Mouse (Mus musculus): ENCODE data around the gene Adarb2. TPM values are rescaled to one million over a fixed set of nuclear protein-coding genes. Genes with fewer than 3 reads are reported as not detected.

Adarb2 gene
- total RNA-seq, 2 experiments from 2014 or later: 0.07 TPM

DNA sequence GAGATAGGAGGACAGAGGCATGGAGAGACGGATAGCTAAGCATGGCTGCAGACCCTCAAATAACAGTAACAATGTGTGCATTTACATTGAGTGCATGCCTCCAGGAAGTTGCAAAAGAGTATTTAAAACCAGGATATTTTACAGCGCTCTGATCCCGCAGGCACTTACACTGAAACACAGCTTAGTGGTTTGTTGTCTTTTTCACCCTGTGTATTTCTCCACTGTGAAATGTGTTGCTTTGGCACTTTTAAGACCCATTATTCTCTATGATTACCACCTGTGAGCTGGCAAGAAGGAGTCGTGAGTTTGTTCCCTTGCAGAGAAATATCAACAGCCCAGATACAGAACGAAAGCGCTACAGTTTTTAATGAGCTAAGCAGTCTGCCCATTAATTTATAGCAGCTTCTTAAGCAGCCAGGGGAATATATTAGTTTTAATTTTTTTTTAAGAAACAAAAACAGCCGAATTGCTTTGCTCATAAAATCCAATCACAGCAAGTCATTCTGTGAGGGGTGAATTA is 167.3 kb downstream of the Adarb2 start:
- DNase-seq: no peak

DNA sequence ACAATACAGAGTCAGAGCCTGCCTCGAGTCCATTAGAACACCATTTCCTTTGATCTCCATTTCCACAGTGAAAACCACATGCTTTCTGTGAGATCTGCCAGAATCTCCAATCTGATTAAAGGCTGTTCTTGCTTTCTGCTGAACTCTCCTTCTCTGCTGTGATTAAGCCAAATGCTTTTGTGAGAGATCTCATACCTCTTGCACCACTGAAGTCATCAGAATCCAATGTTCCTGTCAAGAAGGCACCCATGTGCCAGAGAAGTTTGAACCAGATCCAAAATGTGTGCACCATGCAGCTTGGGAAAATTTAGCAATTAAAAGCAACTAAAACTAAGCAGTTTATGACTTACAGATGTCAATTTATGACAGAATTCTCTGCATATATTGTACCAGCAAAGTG is 185.9 kb downstream of the Adarb2 start:
- no peak for DNase-seq

GRCm38 (mm10) chr13:8400265-8401041 is 197.8 kb downstream of the Adarb2 start:
- DNase-seq: no peak

DNA sequence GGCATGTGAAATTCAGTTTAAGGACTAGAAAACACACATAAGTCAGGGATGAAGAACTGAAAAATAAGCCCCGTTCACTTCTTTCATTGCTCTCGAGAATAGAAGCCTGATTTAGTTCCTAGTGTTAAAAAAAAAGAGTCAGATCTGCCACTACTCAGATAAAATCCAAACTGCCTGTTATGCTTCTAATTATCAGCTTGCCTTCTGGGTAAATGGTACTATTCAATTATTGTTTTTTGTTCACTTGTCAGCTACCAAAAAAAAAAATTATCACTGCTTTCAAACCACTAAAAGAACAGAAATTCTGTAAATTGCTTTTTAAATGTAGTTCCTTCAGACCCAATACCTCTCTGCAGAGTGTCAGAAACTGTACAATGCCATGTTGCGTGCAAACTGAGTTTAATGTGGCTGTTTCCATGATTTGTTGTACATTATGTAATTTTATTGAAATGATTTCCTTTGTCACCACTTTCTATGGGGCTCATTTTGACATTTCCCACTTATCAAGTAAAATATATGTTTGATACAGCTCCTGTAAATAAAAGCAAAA is 199.7 kb downstream of the Adarb2 start:
- no peak for DNase-seq

DNA sequence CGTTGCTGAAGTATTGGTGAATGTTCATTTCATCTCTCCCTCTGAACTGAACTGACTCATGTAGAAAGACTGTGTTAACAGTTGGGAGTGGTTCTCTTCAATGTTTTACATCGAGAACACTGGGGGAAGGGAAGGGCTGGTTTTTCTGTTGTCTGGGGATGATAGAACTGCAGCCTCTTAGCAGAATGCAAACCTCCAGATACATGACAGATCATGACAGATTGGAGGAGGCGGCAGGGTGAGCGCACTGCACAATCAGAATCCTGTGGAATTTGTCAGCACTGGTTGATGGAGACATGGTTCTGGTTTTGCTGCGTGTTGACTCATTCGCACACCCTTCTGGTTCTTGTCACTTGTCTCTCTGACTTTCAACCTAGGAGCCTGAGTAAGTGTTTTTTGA is 203.4 kb downstream of the Adarb2 start:
- DNase-seq: no peak

DNA sequence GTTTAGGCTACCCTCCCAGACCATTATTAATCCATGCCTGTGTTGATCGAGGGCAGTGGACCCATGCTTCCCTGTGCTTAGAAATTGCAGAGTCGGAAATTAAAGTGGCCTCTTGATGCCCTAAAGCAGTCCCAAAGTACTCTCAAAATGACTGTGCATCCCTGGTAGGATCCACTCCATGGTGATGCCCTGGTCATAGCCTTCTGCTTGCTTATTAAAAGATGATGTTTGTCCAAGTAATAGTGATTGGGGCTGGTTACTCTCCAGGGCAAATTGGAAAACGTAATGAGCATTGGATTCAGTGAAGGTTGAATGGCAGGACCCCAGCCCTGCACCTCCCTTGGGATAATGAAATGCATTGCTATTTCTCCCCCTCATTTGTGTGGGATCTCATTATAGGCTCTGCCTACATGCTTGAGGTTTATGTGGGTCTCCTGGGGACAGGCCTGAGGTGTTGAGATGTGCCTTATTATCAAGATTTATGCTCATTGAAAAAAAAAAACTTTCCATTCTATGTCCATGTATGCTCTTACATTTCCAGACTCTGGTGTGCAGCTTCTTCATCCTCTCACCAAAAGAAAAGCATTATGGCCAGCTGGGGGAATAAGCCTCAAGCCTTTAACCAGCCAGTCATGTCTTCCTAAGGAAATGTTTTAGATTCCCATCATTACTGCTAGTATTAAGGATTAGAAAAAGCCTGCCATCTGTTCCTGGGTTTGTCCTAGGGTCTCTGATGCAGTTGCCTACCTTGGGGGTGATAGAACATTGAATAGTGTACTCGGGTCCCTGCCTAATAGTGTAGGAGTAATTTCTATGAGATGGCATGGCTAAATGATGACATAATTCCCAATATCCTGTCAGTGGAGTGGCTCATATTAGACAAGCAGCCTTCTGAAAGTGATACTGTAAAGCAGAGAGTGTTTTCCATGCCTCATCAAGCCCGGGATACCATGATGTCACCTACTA is 208.0 kb downstream of the Adarb2 start:
- DNase-seq: no peak

DNA sequence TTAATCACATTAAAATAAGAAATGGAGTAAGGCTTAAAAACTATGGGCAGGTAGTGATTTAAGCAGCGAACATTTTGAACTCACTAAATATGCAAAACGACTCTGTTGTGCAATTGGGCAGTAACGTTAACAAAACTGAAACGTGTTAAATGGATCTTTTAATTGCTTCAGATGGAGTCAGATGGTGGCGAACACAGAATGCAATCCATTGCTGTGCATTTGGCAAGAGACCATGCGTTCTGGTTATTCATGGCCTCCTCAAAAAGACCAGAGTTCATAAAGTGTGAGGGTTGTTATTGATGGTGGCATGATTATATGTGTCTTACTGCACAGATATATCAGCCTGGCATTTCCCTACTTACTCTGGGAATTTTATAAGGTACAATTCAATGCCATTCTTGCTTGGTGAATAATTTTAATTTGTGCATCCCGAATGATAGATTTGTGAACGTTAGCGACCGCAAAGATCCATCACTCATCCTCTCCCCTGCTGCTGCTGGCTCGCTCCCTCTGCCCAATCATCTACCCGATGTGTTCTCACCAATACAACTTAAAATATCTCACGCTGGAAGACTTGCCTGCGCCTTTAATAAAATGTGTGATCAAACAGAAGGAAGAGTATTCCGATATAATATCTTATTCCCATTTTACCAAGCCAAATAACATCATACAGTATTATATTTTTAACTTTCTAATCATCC is 221.5 kb downstream of the Adarb2 start:
- no peak for DNase-seq

GRCm38 (mm10) chr13:8439188-8439835 is 236.6 kb downstream of the Adarb2 start:
- no peak for DNase-seq

GRCm38 (mm10) chr13:8445415-8445814 is 242.7 kb downstream of the Adarb2 start:
- DNase-seq: no peak

DNA sequence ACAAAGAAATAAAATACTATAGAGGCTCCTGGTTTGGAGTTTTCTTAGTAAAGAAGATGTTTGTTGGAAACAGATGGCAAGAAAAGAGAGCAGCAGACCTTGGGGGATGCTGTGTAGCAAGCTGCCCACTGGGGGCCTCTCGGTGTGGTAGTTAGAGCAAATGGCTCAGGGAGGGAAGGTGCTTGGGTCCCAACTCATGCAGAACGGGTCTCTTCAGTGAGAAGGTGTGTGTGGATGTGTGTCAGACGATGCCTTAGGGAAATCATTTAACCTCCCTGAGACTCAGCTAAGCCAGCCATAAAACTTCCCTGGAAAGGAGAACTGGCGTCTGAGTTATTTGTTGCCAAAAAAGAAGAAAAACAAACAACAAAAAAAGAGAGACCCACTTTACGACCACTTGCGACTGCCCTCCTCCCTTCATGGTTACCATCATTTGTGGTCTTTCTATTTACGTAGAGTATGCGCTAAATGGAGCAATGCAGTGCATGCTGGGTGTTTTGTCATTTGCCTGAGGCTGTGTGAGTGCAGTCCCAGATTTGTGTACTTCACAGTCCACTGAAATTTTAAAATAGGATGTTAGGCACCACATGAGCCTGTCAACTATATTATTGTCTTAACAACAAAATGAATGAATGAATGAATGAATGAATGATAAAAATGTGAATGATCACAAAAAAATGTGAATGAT is 245.7 kb downstream of the Adarb2 start:
- no peak for DNase-seq

DNA sequence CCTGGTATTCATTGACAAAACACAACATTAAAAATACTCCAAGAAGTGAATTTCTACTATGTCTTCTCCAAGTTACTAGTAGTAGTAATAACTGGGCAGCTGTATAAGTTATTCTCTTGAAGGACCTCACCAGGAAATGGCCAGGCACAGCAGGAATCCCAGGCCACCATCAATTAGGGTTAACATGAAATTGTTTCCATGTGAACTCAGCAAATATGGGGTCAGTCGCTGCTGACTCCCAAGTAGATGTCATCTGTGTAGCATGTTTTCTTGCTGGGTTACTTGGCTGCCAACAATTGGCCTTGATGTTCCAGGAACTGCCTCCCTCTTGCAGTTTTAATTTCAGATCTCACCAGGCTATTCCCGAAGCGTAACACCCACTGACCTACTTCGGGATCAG is 248.9 kb downstream of the Adarb2 start:
- peak in 1 of 2 experiments; percentile 3 for DNase-seq

DNA sequence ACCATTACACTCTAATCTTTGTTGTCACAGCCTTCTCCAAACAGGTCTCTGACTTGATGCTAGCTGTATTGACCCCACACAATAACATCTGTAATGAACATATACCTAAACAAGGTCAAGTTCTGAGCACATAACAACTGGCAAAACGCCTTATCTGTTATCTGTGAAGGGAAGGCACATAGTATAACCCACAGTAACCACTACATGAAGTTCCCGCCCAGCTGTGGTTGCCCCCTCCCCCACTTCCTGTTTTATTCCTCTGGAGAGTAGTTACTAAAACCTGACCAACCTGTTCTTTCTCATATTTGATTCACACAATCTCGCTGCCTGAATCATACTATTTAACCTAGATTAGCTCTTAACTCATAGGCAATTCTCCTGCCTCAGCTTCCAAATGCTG is 254.2 kb downstream of the Adarb2 start:
- no peak for DNase-seq

GRCm38 (mm10) chr13:8457831-8458230 is 255.2 kb downstream of the Adarb2 start:
- no peak for DNase-seq

- DNase-seq: no peak
Measured at GRCm38 (mm10) chr13:8467591-8468366, 265.1 kb downstream of the Adarb2 start.

- no peak for DNase-seq
Measured at GRCm38 (mm10) chr13:8476237-8476636, 273.6 kb downstream of the Adarb2 start.

GRCm38 (mm10) chr13:8478731-8479130 is 276.1 kb downstream of the Adarb2 start:
- no peak for DNase-seq

DNA sequence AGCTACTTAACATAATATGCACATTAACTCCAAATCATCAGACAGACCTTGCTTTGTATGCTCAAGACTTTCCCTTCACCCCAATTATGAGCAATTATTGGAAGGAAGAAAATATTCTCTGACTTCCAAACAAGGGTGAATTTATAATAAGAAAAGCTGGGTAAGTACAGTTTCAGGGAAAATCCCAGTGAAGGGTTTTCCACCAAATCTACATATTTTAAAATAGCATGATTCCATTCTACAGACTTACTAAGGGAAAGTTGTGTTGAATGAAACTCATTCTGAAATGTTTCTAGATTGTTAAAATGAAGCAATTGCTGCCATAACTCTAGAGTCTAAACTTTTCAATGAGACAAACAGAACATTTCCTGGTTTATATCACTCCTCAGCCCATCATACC is 277.3 kb downstream of the Adarb2 start:
- DNase-seq: no peak

DNA sequence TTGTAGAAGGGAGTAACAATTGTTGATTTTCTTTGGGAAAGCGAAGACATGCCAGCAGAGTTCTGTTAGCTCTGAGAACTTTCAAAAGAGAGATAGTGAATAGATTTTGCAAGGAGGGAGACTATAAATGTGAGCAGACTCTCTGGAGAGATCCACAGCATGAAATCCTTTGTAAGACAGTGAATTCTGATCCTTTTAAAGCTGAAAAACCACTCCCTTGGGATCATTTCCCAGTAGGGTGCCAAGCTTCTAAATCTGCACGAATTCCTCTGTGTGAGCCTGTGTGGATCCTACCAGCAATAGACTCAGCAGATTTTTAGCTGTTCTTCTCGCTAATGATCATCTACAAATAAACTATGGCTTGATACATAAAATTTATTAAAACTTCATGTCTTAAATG is 278.7 kb downstream of the Adarb2 start:
- no peak for DNase-seq

GRCm38 (mm10) chr13:8484592-8485272 is 282.1 kb downstream of the Adarb2 start:
- DNase-seq: peak in 1 of 2 experiments; percentile 27
